Mouse (Mus musculus) cerebellum, adult 2 months (tissue): Measurements from ENCODE around the gene Siae. TPM values are rescaled to one million over a fixed set of nuclear protein-coding genes. Genes with fewer than 3 reads are reported as not detected.
A peak's percentile ranks its signal among the peaks of the same experiment; 100 is the strongest.

Source experiments
- DNase-seq, 2 experiments: peaks; one replicate each; pipeline ENCODE4 v3.0.0; 2021
- H3K27ac ChIP-seq: fragments of 200-500 bp; 2 replicates; pipeline ENCODE4 v1.5.1; 2012; ENCODE audit warnings: low read length, control low read depth, inconsistent platforms; ENCODE audit not compliant: insufficient read depth
- H3K27me3 ChIP-seq: fragments of 200-500 bp; 2 replicates; pipeline ENCODE4 v1.6.1; 2012; ENCODE audit warnings: inconsistent platforms, mild to moderate bottlenecking, low read length, moderate library complexity; ENCODE audit not compliant: control insufficient read depth, insufficient read depth
- H3K4me1 ChIP-seq: fragments of 200-500 bp; 2 replicates; pipeline ENCODE4 v1.6.1; 2011; ENCODE audit warnings: low read length; ENCODE audit not compliant: control insufficient read depth, insufficient read depth
- H3K4me3 ChIP-seq: fragments of 200-500 bp; replicated peaks from 2 replicates; pipeline ENCODE3; 2011; ENCODE audit warnings: mild to moderate bottlenecking, low read depth, low read length, control low read depth; ENCODE audit not compliant: insufficient read depth
- CTCF ChIP-seq: fragments of 200-500 bp; IDR thresholded peaks from 2 replicates; pipeline ENCODE4 v1.5.1; 2011; ENCODE audit warnings: low read depth, mild to moderate bottlenecking, control low read depth, low read length, moderate library complexity, borderline replicate concordance; ENCODE audit not compliant: insufficient read depth
- POLR2A ChIP-seq: fragments of 200-500 bp; IDR thresholded peaks from 2 replicates; pipeline ENCODE4 v1.6.1; 2011; ENCODE audit warnings: low read length, control low read depth, borderline replicate concordance; ENCODE audit not compliant: insufficient read depth
- WGBS: fragments of 180-500 bp; shearing (Covaris S2); methylation state at CpG from one replicate; pipeline ENCODE4 v1.1.7; 2018; 5-methylcytosine and 5-hydroxymethylcytosine counted together
- polyA plus RNA-seq: library from polyadenylated mRNA; depleted of rRNA; stranded (reverse); fragments of >200 nt; gene quantifications from 2 replicates; pipeline ENCODE4 v1.2.3, GENCODE M21; 2012

Siae gene
- polyA plus RNA-seq, 1 experiment = 15.9 TPM

DNA sequence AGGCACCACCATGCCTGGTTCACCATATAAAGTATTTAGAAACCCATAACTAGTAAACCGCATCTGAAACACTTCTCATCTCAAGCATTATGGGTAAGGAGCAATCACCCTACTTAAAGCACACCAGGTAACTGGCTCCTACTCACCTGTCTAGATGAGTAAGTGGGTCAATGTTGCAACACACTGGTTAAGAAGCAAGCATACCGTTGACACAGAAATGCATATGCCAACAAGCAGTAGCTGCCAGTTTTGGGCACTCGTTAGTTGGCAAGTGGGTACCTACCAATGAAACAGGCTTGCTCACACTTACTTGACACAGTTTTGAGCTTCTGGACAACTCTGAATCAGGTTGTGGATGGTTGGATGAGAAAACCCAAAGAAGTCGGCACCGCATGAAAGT is 95.1 kb downstream of the Siae start:
- Histone ChIP-seq H3K4me1 (no peaks in the 10 kb centered on the region), H3K27ac (no peak overlapping the region), H3K4me3 (no peak overlapping the region), H3K27me3 (no peaks in the 10 kb centered on the region)
- DNase-seq = no peak
- 78% methylated on average over 5 of the region's 5 CpGs for WGBS
- TF ChIP-seq CTCF (no peak), POLR2A (no peak)

DNA sequence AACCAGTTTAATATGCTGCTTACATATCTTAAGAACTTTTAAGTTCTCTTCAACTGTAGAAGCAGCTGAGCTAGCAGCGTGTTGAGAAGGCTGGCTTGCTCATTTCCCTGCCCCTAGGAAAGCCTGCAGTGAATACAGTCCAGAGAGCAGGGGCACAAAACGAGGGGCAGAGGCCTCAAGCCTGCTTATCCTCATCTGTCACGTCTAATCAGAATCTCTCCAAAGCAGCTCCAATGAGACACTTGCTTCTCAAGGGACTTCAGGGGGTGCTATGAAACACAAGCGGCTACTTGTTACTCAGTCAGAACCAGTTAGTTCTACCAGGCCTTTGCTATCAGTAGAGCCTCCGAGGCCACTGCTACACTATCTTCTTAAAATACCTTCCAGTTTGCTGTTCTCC is 98.3 kb downstream of the Siae start:
- Histone ChIP-seq H3K27me3 (no peaks in the 10 kb centered on the region), H3K4me3 (no peak overlapping the region), H3K4me1 (no peaks in the 10 kb centered on the region; the same call in 1 of the 2 replicates), H3K27ac (no peak overlapping the region)
- no peak for DNase-seq
- WGBS = 80% methylated on average over 5 of the region's 5 CpGs
- TF ChIP-seq POLR2A = no peak
- TF ChIP-seq CTCF = no peak

DNA sequence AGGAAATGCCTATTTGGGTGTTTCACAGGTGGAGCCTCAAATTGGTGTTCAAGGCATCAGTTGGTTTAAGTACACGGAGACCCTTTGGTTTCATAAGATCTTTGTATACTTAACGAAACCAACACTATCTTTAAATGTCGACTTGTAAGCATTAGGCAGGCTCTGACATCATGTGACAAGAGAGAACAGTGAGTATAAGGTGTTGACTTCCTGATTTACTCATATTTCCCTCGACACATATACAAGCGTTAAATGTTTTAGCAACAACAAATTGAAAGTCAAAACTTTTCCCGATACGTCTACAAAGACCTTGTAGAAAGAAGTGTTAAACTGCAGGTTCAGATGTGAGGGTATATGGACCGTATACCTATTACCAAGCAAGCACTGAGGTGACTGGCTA is 100.5 kb downstream of the Siae start:
- no peak overlapping the region for H3K27ac ChIP-seq
- no peak overlapping the region for H3K4me3 ChIP-seq
- TF ChIP-seq POLR2A (no peak), CTCF (no peak)
- no peaks in the 10 kb centered on the region; the same call in 1 of the 2 replicates for H3K4me1 ChIP-seq
- no peaks in the 10 kb centered on the region for H3K27me3 ChIP-seq
- WGBS = 75% methylated on average over 8 of the region's 8 CpGs
- DNase-seq = no peak

DNA sequence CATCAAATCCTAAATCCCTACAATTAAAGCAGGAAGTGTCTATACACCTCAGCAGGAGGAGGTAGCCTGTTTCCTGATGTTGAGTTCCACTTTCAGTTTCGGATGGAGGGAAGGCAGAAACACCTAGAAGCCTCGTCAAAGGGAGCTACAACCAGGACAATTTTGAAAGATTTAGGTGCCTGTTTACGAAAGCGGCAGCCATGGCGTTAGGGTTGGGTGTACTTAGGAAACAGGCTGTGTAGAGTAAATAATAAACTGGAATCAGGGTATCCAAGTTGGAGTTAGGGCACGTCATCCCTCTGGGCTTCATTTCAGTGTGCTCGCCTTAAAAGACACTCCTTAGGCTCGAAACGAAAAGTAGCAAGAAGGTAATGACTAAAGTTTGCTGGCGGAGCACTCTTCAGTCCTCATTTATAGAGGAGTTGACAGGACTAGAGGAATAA is 101.0 kb downstream of the Siae start:
- WGBS = 3% methylated on average over 10 of the region's 10 CpGs
- no peak for DNase-seq
- TF ChIP-seq CTCF = no peak
- no peak for TF ChIP-seq POLR2A
- no peak overlapping the region for H3K27ac ChIP-seq
- peak overlapping the region; percentile 75 for H3K4me3 ChIP-seq
- H3K27me3 ChIP-seq = no peaks in the 10 kb centered on the region
- H3K4me1 ChIP-seq = no peaks in the 10 kb centered on the region; the same call in 1 of the 2 replicates

DNA sequence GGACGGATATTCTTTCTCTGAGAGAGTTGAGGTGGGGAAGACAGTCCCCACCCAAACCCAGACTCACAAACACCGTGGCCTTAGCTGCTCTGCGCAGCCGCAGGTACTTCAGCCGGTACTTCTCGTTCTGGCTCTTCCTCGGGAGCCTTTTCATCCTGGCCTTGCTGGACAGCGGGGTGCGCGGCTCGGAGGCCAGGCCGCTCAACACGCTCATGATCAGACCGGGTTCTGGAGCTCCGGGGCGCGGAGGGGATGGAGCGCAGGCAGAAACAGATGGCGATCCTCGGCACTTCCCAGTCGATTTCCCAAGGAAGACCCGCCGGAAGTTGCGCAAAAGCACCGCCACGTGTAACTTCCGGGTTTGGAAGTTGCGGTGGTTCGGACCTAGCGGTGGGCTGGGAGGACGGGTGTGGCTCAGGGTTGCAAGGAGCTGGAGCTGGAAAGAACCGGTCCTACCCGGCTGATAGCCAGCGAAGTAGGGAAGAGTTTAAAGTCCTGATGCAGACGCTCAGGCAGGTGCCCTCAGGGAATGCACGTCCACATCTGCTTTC is 101.5 kb downstream of the Siae start, which contains the start of gene Tbrg1:
Gene Tbrg1 (minus strand): TSS at position 382 of the 551 bp plus-strand sequence.
- WGBS = under 1% methylated on average over 36 of the region's 36 CpGs
- Histone ChIP-seq H3K4me1 (no peaks in the 10 kb centered on the region; the same call in 1 of the 2 replicates), H3K4me3 (peak within 1 kb of the TSS; percentile 75), H3K27ac (peak within 1 kb of the TSS; percentile 49; the same call in 1 of the 2 replicates), H3K27me3 (no peaks in the 10 kb centered on the region)
- no peak for TF ChIP-seq CTCF
- peak; percentile 54; the same call in 1 of the 2 replicates for TF ChIP-seq POLR2A
- DNase-seq = peak; percentile 79 to 82

DNA sequence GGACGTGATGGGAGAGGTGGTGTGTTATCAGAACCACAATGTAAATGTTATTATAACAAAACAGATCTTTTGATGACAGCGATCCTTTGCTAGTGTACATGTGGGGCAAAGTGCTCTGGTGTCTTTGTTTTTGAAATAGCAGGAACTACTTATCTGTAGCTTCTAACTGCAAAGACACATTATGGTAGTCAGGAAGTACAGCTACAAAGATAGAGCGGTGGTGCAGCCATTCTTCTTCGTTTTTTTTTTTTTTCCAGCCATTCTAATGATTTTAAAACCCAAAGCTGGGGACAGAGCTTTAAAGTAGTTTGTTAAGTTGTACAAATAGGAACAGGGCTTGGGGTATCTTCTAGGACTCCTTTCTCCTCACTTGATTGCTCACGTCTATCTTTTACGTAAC is 103.9 kb downstream of the Siae start:
- WGBS = 86% methylated on average over 6 of the region's 6 CpGs

DNA sequence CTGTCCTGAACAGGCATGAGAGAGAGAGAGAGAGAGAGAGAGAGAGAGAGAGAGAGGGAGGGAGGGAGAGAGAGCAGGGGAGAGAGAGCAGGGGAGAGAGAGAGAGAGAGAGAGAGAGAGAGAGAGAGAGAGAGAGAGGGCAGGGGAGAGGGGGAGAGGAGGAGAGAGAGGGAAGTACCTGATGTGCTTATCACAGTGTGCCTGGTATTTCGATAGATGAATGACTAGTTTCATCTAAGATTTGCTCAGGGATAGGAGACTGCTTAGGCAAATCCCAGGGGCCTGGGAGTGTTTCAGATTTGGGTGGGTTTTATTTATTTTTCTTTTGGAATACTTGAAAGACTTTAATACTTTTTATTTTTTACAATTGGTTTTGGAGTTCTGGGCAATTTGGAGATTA is 107.7 kb downstream of the Siae start:
- Histone ChIP-seq H3K27me3 (no peaks in the 10 kb centered on the region), H3K4me3 (no peak overlapping the region), H3K4me1 (no peaks in the 10 kb centered on the region), H3K27ac (no peak overlapping the region)
- 75% methylated on average over 1 of the region's 1 CpGs for WGBS
- no peak for DNase-seq
- TF ChIP-seq POLR2A (no peak), CTCF (no peak)

More for the DNA sequence above, 103.9 kb downstream of the Siae start:
- no peak overlapping the region for H3K27ac ChIP-seq
- no peak for DNase-seq
- TF ChIP-seq CTCF (no peak), POLR2A (no peak)
- no peak overlapping the region for H3K4me3 ChIP-seq
- H3K4me1 ChIP-seq = no peaks in the 10 kb centered on the region; the same call in 1 of the 2 replicates
- H3K27me3 ChIP-seq = no peaks in the 10 kb centered on the region

DNA sequence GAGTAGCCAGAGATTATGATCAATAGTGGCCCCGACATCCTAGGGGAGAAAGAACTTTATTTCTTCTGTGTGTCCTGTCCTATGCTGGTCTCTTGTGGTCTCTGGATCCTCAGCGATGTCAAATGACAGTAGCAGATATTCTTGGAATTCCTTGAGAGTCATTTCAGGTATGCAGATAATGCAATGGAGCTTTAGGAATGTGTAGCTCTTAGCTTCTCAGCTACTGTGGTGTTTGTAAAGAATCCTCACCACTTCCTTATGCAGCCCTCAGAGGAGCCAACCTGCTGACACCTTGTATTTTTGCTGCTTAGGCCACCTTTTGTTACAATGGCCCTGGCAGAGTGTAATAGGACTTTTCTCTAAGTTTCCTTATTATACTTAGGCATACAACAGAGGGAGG is 109.1 kb downstream of the Siae start:
- DNase-seq = no peak
- Histone ChIP-seq H3K4me1 (no peaks in the 10 kb centered on the region), H3K27me3 (no peaks in the 10 kb centered on the region), H3K27ac (no peak overlapping the region), H3K4me3 (no peak overlapping the region)
- TF ChIP-seq POLR2A = no peak
- no peak for TF ChIP-seq CTCF
- 81% methylated on average over 2 of the region's 2 CpGs for WGBS
